Mouse (Mus musculus) lung, postnatal 25 days (tissue): ENCODE measurements around the gene Olfr1356.
"Not testable (repeated sequence)": the region's sequence is repeated elsewhere in the genome, so short reads cannot be mapped to it uniquely, and the experiment has no call there.

Experiments used
- DNase-seq: peaks from one replicate; pipeline ENCODE4 v3.0.0; 2022; ENCODE audit warnings: low spot score

Gene Olfr1356

DNA sequence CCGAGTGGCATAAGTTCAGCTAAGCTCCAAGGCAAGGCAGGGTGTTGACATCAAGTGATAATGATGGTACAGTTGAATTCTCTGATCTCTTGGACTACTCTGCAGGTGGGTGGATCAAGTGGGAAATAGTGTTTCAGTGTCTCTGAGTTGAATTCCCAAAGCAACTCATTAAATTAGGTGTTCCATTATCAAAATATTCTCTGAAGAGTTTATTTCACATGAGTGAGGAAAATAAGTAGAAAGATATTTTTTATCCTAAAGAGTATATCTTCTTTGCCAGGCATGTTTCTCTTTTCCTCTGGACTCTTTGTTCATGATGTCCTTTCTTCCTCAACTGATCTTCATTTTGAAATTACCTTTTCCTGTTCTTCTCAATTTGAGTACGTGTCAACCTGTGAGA is at the start of gene Olfr1356:
TSS of gene Olfr1356 (minus strand) at position 101 of the 400 bp plus-strand sequence.
- no peak for DNase-seq

DNA sequence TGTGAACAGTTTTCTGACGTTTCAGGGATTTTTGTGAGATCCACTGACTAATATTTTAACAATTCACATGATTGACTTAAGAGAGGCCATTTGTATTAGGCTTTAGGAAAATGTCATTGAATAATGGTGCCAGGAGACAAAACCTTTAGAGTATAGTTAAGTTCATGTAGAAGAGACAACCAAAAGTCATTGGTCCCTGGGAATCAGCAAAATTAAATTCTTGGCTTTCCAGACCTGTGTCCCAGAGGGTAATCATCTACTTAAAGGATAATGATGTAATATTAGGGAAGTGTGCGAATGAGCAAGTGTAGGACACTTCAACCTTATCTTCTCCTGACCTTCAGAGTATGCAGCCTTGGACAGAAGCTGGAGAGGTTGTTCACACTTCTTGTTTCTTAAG is 23.3 kb upstream of the Olfr1356 start, which contains the start of gene Olfr1355:
TSS of gene Olfr1355 (plus strand) at position 301 of the 400 bp plus-strand sequence.
- no peak for DNase-seq

DNA sequence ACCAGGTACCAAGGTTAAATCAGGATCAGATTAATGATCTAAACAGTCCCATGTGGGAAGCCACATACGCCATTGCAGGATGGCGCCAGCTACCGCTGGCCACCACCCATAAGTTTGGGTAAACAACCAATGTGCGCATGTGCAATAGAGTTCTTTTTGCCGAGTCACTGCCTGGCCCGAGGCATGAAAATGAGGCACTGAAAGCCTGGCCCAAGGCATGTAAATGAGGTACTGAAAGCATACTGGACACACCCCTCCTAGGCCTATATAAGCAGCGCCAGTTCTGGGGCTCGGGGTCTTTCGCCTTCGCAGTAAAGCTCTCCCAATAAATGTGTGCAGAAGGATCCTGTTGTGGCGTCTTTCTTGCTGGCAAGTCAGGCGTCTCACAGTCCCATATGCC is 11.5 kb downstream of the Olfr1356 start:
- not testable (repeated sequence) for DNase-seq

DNA sequence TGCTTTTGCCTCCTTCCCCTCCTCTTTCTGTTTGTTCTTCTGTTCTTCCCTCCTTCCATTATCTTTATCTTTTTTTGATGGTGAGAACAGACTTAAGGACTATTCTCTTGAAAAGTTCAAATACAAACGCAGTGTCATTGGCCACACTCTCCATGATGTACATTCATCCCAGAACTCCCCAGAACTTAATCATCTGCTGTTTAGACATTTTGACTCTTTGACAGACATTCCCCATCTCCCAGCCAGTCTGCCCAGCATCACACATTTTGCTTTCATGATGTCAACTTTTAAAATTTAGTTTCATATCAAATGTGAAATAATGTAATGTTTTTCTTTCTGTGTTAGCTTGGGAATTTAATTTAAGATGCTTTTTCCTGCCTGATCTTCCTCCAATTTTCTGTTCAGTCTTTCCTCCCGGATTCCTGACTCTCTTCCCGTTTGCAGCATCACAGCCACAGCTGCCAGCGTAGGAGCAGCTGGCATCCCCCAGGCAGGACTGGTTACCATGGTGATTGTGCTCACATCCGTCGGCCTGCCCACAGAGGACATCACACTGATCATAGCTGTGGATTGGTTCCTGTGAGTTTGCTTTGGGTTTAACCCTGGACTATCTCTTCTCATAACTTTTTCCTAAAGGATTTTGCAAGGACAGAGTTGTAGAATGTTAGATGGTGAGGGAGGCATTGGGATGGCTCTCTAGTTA is 39.5 kb downstream of the Olfr1356 start:
- no peak for DNase-seq

DNA sequence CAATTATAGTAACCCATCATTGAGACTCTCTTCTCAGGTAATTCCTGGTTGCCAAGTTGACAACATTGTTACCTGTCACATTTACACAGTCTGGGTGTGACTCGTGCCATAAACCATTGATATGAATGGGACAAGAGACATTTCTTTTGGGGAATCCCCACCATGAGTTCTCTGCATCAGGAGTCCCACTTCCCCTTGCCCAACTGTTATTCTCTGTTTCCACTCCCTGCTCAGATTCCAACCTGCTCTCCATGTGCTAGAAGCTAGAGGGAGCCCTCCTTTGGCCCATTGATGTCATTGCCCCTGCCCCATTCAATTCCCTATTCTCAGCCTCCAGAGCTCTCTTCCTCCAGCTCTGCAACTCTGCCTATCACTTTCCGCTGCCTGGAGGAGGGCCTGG is 50.5 kb downstream of the Olfr1356 start:
- DNase-seq: no peak
